Mouse (Mus musculus): ENCODE measurements around the gene Il1r1. TPM values are rescaled to one million over a fixed set of nuclear protein-coding genes. Genes with fewer than 3 reads are reported as not detected.
"Not testable (repeated sequence)": the region's sequence is repeated elsewhere in the genome, so short reads cannot be mapped to it uniquely, and the experiment has no call there.

Il1r1 gene
- polyA plus RNA-seq, 1 experiment = 1.4 TPM

DNA sequence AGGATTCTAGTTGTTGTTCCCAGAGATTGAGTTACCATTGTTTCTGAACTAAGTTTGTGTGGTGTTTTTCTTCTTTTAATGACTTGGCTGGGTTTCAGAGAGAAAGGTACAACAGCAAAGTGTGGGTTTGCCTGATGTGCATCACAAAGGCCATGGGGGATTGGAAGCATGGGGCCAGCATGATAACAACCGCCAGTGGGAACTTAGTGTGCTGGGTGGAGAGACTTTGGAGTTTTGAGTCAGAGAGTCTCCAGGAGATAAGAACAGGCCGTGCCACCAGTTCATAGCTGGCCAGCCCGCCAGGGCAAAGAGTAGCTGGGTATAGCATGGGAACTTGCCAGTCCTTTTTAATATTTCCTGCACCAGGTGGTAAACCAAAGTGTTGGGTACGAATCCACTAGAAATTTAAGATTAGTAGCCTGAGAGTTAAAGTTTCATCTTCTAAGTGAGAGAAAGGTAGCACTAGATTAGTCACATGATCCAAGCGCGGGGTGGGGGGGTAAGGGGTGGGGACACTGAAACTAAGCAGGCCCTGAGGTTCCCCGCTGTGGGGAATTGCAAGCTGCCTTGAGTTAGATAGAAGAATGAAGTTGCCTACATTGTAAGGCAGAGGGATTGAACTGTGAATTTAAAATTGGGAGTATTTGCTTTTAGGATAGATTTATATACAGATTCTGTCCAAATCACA, 78.4 kb downstream of the Il1r1 start:
- DNase-seq (ENCODE audit: extremely low spot score in 1 of 2, low spot score in 1 of 2) = no peak

DNA sequence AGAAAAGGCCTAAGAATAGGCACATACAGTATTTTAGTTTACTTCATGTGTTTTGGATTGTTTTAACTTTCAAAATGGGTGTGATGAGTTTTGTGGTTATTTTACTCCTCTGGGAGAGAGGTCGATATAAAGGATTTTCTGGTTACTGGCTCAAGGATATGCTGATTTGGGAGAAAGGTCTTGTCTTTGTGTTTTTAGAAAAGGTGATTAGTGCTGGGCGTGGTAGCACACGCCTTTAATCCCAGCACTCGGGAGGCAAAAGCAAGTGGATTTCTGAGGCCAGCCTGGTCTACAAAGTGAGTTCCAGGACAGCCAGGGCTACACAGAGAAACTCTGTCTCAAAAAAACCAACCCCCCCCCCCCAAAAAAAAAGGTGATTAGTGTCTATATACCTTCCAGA, 79.4 kb downstream of the Il1r1 start:
- not testable (repeated sequence) for DNase-seq (ENCODE audit: extremely low spot score in 1 of 2, low spot score in 1 of 2)

DNA sequence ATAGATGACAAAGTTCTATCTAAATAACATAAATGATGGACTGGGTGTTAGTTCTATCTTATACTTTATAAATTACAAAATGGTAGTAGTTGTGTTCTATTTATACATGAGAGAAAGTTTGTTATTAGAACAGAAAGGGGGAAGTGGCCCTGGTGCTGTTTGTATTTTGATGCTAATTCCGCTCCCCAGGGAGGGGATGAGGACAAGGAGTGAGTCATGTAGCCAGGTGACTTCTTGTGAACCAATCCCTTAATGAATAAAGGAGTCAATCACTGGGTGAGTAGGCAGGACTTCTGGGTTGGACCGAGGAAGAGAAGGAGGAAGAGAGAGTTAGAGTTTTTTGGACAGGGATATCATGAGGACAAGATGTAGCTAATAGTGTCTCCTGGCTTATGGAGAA, 81.2 kb downstream of the Il1r1 start:
- no peak for DNase-seq (ENCODE audit: extremely low spot score in 1 of 2, low spot score in 1 of 2)

DNA sequence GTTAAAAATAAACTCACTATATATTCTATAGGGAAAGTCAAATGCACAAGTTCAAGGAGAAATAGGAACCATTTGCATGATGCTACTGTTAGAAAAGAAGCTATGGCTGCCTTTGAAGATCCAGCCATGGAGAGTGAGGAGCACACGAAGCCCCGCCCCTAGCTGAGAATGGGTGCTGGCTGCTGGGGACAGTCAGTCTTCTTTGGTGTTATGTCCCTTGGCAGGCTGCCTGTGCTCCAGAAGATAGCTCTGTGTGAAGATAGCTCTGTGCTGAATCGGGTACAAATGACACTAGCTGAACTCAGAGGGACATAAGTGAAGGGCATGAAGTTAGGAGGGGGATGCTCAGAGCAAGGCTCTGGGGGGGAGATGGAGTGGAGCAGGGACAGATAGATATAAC, 86.2 kb downstream of the Il1r1 start:
- DNase-seq (ENCODE audit: extremely low spot score in 1 of 2, low spot score in 1 of 2) = no peak

DNA sequence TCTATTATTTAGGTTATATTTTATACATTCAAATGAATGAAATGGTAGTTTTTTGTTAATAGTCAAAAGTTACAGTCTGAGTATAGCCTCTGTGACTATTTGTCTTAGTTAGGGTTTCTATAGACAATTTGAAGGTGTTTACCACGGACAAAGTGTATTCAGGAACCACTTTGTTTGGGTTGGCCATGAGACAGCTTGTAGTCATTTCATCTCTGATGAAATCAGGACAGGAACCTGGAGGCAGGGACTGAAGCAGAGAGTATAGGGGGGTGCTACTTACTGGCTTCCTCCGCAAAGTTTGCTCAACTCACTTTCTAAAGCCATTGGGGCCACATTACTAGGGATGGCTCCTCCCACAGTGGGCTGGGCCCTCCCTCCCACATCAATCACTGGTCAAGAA, 86.7 kb downstream of the Il1r1 start:
- no peak for DNase-seq (ENCODE audit: extremely low spot score in 1 of 2, low spot score in 1 of 2)

DNA sequence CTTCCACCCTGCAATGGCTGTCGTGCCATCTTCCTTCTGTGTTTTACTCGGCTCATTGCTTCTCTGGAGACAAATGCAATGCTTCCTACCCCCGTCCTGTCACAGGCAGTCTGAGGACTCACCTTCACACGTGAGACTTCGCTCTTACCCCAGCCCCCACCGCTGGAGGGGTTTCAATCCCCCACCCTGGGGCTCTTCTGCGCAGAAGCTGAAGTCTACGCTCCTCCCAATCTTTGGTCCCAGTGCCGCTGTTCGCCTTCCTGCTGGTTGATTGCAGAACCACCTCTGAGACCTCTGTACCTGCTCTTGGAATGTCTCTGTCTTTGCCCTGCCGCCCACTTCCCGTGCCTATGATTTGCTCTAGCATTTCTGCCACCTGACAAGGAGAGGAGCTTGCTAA, 89.1 kb downstream of the Il1r1 start:
- DNase-seq (ENCODE audit: extremely low spot score in 1 of 2, low spot score in 1 of 2) = no peak

DNA sequence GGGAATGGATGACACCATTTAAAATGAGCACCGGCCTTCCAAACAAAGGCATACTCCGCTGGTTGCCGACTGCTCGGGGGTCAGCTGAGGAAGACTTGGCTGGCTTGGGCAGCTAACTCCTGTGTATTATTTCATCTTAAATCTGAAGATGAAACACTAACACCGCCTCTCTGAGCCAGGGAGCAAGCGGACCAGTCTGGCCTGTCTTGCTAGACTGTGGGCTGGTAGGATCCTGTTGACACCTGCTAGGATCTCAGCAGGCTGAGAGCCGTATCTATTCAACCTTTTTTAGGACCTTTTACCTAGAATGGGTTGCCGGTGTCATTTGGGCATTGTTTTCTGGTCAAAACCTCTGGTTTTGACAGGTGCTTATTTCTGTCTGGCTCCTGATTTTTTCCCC, 92.8 kb downstream of the Il1r1 start:
- no peak for DNase-seq (ENCODE audit: extremely low spot score in 1 of 2, low spot score in 1 of 2)

DNA sequence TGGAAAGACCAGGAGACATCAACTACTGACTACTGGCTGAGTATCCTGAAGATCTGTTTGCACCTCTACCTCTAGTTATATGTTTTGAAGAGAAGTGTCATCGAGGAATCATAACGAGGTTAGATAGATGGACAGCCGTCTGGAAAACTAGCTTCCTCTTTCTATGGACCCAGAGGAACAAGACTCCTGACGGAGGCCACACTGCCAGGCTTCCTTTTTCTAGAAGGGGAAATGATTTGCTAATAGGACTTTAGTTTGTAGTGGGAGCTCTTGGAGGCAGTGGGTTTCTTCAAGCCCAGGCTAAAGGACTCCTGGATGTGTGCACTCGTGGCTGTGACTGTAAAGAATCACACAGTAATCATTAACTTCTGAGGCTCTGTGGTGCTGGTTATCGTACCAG, 96.9 kb downstream of the Il1r1 start:
- no peak for DNase-seq (ENCODE audit: extremely low spot score in 1 of 2, low spot score in 1 of 2)

DNA sequence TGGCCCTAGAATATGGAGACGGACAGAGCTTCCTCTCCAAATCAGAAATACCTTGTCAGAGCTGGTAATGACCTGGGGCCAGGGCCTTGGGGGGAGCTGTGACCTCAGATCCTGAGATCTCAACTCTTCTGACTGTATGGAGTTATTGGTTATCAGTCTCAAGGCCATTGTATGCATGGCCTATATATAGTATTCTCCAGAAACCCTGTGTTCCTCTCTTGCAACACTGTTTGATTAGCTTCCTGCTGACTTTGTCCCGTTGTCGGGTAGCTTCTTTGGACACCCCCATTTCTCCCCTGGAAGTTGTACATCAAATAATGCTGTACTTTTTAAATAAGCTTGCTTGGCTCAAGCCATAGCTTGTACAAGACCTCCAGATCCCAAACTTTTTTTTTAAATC, 97.7 kb downstream of the Il1r1 start:
- no peak for DNase-seq (ENCODE audit: extremely low spot score in 1 of 2, low spot score in 1 of 2)

DNA sequence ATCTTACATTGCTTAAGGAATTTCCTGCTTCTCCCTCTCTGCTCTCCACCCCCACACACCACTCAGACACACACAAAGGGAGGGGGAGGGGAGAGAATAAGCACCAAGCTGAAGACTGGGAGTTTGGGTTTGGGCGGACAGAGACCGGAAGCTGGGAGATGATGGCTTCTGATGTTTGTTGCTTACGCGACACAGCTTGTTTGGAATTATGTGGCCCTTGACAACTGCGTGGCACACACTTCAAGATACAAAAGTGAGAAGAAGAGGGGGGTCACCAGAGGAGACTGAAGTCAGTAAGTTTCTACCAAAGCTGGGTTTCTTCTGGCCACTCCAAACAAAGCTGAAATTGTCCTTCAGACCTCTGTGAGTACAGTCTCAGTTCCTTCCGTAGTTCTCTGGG, 99.6 kb downstream of the Il1r1 start, which contains the start of gene Il1rl2:
TSS of gene Il1rl2 (plus strand) at position 154 of the 400 bp plus-strand sequence.
- no peak for DNase-seq (ENCODE audit: extremely low spot score in 1 of 2, low spot score in 1 of 2)

DNA sequence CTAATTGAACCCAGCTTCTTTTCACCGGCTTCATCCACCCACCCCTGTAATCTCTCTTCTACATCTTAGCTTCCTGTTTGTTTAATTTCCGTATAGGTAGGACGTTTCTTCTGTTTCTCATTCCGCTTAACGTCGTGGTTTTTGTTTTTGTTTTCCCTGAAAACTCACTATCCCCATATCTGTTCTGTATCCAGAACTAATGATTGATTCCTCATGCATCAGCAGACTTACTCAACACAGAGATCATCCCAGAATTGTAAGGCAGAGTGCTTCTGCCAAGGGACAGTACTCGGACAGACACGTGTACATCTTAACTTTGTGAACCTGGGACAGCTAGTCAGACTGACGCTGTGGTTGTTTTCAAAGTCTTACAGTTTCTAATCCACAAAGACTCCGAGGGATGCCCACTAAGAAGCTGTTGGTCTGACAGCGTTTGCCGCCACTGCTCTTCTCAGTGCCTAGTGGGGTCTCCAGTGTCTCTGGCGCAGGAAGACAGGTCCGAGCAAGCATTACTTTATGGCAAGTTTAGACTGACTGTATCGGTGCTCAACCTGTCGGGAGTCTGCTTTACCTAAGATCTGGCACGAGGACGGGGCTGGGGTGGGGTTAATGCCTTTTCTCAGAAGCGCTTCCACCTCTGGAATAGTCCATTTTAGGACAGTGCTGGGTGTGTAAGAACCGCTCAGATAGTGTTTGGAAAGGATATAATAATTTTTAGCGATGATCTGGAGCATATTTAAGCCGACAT, 100.2 kb downstream of the Il1r1 start:
- DNase-seq (ENCODE audit: extremely low spot score in 1 of 2, low spot score in 1 of 2) = no peak

DNA sequence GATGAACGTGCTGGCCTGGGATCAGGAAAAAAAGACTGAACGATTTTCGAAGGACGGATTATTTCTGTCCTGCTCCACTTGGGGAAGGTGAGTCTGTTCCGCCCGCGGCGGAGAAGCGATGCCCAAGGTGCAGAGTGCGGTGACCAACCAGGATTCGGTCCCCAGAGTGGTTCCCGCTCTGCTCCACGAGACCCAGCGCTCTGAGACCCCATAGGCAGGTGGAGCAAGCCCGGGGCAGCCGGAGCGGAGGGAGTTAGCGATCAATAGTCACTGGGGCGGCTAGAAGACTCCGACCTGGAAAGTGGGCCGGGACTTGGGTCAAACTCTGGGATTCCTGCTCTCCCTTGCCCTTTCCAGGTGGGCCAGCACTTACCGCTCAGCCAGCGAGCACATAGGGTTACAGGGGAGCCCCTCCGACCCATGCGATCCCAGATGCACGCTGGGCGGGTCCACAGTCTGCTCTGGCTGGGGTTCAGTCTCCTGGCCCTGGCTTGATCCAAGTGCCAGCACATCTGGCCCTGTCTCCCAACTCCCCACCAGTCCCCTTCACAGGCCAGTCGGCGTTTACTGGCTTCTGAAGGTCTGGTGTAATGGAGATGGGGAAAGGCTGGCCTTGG, 100.9 kb downstream of the Il1r1 start:
- DNase-seq (ENCODE audit: extremely low spot score in 1 of 2, low spot score in 1 of 2) = no peak

DNA sequence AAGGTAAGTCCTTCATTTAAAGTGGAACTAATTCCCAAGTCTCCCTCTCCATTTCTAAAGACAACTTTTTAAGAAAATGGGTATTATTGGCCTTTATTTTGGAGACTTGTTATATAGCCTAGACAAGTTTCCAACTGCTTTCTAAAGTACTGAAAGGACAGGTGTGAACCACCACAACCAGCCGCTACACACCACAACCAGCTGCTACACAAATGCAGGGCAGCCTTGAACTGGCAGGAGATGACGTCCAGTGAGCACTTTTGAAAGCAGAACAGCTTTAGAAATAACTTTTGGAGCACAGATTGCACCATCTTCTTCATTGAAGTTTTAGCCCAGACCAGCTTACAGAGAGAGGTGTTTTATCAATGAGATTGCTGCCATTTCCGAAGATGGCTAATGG, 102.7 kb downstream of the Il1r1 start:
- DNase-seq (ENCODE audit: extremely low spot score in 1 of 2, low spot score in 1 of 2) = no peak

DNA sequence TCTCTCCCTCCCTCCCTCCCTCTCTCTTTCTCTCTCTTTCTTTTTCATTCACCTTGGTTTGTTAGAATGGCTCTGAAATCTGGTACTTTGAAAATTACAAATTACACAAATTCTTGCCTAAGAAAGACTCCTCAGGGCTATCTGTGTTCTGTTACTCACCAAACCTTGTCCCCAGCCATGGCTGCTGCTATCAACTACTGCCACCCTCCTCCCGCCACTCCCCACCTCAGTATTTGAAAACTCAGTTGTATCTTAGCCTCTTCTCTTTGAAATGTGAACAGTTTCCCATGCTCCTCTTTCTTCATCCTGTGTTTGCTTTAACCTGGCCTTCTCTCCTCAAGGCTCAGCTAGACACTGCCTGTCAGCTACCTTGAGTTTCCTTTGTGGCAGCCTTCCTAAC, 104.6 kb downstream of the Il1r1 start:
- no peak for DNase-seq (ENCODE audit: extremely low spot score in 1 of 2, low spot score in 1 of 2)

DNA sequence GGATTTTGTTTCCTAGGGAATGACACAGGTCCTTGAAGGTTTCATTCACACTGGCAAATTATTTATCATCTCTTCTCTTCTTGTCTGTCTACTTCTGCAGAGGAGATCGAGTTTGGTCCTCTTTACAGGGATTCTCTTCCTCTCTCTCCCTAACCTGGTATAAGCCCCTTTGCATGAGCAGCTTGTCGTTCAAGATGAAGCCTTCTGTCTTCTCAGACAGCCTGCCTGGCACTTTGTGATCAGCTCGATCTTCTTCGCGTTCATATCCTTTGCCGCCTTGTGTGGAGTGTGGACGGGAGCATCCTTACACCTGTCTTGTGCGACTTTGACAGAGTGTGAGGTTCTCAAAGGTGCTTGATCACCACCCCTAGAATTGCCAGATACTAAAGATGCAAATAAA, 105.3 kb downstream of the Il1r1 start:
- no peak for DNase-seq (ENCODE audit: extremely low spot score in 1 of 2, low spot score in 1 of 2)

DNA sequence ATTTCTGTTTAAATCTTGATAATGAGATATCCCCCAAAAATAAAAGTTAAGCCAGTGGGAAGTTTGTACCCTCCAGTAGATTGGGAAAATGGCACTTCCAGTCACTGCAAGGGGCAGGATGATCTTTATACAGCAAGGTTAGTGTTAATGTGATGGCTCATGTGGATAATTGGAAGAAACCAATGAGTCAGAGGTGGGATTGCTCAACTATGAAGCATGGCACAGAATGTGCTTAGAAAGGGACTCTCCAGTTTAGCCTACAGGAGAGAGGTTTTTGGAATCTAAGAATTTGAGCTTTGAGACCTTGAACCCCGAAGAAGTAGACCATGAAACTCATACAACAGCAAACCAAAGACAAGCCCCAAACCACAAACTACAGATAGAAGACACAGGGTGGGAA, 114.5 kb downstream of the Il1r1 start:
- no peak for DNase-seq (ENCODE audit: extremely low spot score in 1 of 2, low spot score in 1 of 2)

DNA sequence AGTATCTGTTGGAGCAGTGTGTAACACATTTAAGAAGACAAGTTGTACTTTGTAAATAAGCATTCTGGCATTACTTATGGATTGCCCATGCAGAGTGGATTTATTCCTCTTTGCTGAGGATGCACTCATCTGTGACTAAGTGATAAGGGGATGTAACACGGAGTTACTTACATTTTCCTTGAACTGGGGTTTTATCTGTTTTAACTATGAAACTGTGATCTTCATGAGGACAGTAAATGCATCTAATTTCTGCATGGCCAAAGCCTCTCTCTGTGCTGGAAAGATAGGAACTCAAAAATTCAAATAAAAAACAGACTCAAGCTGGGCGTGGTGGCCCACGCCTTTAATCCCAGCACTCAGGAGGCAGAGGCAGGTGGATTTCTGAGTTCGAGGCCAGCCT, 115.2 kb downstream of the Il1r1 start:
- DNase-seq (ENCODE audit: extremely low spot score in 1 of 2, low spot score in 1 of 2) = no peak

DNA sequence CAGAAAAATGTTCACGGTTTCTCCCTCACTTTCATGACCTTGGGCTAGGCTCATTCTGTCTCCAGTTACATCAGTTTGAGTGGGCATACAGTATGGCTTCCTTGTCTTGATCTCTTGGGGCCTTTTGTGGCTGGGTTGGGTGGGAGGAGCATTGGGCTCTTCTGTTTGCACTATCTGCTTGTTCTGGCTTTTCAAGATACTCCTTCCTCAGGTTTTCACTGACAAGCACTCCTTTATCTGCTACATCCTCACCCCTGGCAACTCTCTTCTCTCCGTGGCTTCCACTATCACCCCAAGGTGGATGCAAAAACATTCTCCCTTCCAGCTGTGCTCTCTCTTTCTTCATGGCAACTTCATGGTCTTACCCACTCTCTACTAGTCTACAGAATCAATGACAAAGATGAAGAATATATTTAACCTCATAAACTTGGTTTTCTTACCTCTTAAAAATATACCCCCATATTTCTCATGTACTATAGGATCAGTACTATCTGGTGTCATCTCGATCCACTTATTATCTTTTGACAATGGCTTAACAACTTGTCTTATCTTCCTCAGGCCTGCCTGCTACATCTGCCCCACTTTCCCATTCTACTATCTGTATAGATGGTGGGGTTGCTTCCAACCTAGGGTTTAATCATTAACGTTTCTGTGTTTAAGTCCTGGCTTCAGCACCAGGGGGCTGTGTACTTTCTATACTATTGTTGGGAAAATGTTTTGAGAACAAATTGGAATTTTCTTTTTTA, 127.5 kb downstream of the Il1r1 start:
- DNase-seq (ENCODE audit: extremely low spot score in 1 of 2, low spot score in 1 of 2) = no peak

DNA sequence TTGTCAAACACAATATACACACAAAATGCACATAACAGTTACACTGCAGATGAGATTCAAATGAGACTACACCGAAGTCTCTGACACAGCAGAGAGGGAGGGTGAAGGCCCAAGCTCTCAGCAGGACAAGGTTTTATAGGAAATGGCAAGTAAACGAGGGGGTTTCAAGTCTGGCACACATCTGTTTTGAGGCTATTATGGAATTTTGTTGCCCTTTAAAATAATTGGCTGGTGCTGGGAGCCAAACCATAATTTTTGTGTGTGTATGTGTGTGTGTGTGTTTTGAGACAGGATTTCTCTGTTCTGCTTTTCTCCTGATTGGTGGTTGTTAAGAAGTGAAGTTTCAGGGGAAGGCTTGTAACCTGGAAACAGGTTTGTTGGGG, 128.0 kb downstream of the Il1r1 start:
- DNase-seq (ENCODE audit: extremely low spot score in 1 of 2, low spot score in 1 of 2) = no peak

DNA sequence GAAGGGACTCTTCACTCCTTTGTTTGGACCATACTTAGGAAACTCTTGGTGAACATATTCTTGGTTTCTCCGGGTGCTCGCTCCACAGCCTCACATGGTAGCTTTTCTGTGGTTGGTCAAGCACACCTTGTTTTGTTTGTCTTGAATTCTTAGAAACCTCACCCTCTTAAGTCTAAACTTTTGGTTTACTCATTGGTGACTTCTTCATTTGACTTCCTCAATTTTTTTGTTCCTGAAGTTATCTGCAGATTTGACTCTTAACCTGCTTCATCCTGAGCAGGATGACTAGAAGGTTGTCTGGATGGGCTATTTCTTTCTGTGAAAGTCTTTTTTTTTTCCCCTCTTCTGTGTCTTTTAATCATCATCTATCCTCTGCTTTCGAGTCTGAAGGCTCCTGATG, 129.8 kb downstream of the Il1r1 start:
- no peak for DNase-seq (ENCODE audit: extremely low spot score in 1 of 2, low spot score in 1 of 2)

DNA sequence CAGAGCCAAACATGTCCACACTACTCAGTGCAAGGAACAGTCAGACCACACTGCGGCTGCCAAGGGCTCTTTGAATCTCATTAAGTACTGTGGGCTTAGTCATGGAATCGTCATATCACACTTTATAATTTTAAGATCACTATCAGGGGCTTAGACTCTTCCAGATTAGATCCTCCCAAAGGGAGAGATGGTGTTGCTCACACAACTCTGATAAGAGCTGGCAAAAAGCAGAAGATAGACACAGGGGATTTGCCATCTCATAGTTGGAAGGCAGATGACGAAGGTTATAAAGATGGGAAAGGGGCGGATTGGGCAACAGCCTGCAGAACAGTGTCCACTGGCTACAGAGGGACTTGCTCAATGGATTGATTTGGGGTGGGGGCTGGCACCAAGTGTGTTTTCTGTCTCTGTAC, 130.6 kb downstream of the Il1r1 start:
- DNase-seq (ENCODE audit: extremely low spot score in 1 of 2, low spot score in 1 of 2) = no peak

Measured in frontal cortex, adult 2 months (tissue).